In the genomic region with DNA sequence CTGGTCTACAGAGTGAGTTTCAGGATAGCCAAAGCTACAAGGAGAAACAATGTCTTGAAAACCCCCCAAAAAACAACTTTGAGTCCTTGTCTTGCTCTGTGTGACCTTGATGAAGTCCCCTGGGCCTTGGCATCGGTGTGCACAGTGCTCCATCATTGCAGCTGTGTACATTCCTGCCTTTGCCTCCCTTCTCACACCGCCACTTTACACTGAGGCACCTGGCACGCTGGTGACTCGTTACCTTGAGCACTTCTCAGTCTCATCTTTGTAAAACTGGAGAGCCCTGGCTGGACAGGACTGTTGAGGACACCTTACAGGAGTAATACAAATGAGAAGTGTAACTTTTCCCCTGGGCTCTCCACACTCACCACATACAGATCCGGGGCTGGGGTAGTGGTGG, we compare ENCODE assay signal across 10 mouse cellular contexts. TPM values are rescaled to one million over a fixed set of nuclear protein-coding genes. Genes with fewer than 3 reads are reported as not detected.
DNase-seq lines count a peak whose midpoint lies in the region; ATAC-seq and TF ChIP-seq lines count a peak whose summit lies in the region.
"Had no signal": no experiment of that assay in that cellular context is flagged by ENCODE, and none has a peak within 500 bp of the region (broad histone marks: within the 10 kb centered on the region; RNA-seq: fewer than 3 reads in every experiment).

No protein-coding gene starts in this region.

- peaks cover 48% of the 10 kb centered on the region for H3K36me3 ChIP-seq in lung, embryonic 15.5 days
- H3K36me3 ChIP-seq in forebrain, embryonic 12.5 days (replicated peaks) = peaks cover 55% of the 10 kb centered on the region
- peaks cover 55% of the 10 kb centered on the region for H3K36me3 ChIP-seq in limb, embryonic 12.5 days
- peaks cover 52% of the 10 kb centered on the region for H3K36me3 ChIP-seq in neural tube, embryonic 15.5 days
- H3K36me3 ChIP-seq in thymus, adult 2 months (ENCODE audit: control insufficient read depth, insufficient read depth, low read length) = peaks cover 37% of the 10 kb centered on the region

- no peak for TF ChIP-seq CTCF in thymus, adult 2 months (IDR thresholded peaks at IDR 0.05; ENCODE audit: borderline replicate concordance, control insufficient read depth, extremely low read depth, insufficient read depth, low read length, poor library complexity)

- no peak for DNase-seq in lung, adult 18-20 months
- DNase-seq in embryo, embryonic 10 days (ENCODE audit: low spot score) = no peak
- no peak for DNase-seq in thymus, adult 2 months
- DNase-seq: right cerebral cortex, postnatal 14 days had no signal

- WGBS in lung, embryonic 15.5 days = 41% methylated on average over 5 of the region's 5 CpGs
- WGBS in forebrain, embryonic 12.5 days = 80% methylated on average over 5 of the region's 5 CpGs
- 61% methylated on average over 5 of the region's 5 CpGs for WGBS in limb, embryonic 12.5 days
- 76% methylated on average over 5 of the region's 5 CpGs for WGBS in neural tube, embryonic 15.5 days
- WGBS in thymus, adult 2 months = 70% methylated on average over 5 of the region's 5 CpGs

- H3K9ac ChIP-seq in lung, embryonic 15.5 days = no peak overlapping the region; the same call in 1 of the 2 replicates
- peak overlapping the region; percentile 67; the same call in 1 of the 2 replicates for H3K9ac ChIP-seq in forebrain, embryonic 12.5 days
- H3K9ac ChIP-seq in limb, embryonic 12.5 days (replicated peaks) = peak overlapping the region; percentile 53
- H3K9ac ChIP-seq in neural tube, embryonic 15.5 days (replicated peaks) = no peak overlapping the region

- H3K4me2 ChIP-seq in lung, embryonic 15.5 days = peak overlapping the region; percentile 86
- H3K4me2 ChIP-seq in forebrain, embryonic 12.5 days = peak overlapping the region; percentile 89
- peak overlapping the region; percentile 90 for H3K4me2 ChIP-seq in limb, embryonic 12.5 days
- H3K4me2 ChIP-seq in neural tube, embryonic 15.5 days = peak overlapping the region; percentile 96

- peaks cover 17% of the 10 kb centered on the region for H3K4me1 ChIP-seq in lung, embryonic 15.5 days
- H3K4me1 ChIP-seq in forebrain, embryonic 12.5 days = peaks cover 18% of the 10 kb centered on the region
- H3K4me1 ChIP-seq in limb, embryonic 12.5 days (replicated peaks) = peaks cover 18% of the 10 kb centered on the region
- H3K4me1 ChIP-seq in neural tube, embryonic 15.5 days = peaks cover 25% of the 10 kb centered on the region
- peaks cover 13% of the 10 kb centered on the region for H3K4me1 ChIP-seq in thymus, adult 2 months (replicated peaks; ENCODE audit: control insufficient read depth, insufficient read depth, low read length)

- H3K27me3 ChIP-seq in lung, embryonic 15.5 days = no peaks in the 10 kb centered on the region
- H3K27me3 ChIP-seq in forebrain, embryonic 12.5 days = no peaks in the 10 kb centered on the region
- H3K27me3 ChIP-seq in limb, embryonic 12.5 days = no peaks in the 10 kb centered on the region
- H3K27me3 ChIP-seq in neural tube, embryonic 15.5 days (replicated peaks) = no peaks in the 10 kb centered on the region
- no peaks in the 10 kb centered on the region for H3K27me3 ChIP-seq in thymus, adult 2 months (ENCODE audit: control insufficient read depth, insufficient read depth, low read length)

- peak overlapping the region; percentile 72; the same call in 1 of the 2 replicates for H3K27ac ChIP-seq in lung, embryonic 15.5 days
- peak overlapping the region; percentile 84; the same call in 1 of the 2 replicates for H3K27ac ChIP-seq in forebrain, embryonic 12.5 days
- H3K27ac ChIP-seq in limb, embryonic 12.5 days = no peak overlapping the region
- H3K27ac ChIP-seq in neural tube, embryonic 15.5 days (replicated peaks) = no peak overlapping the region
- H3K27ac ChIP-seq in thymus, adult 2 months (ENCODE audit: control insufficient read depth, insufficient read depth, low read length) = no peak overlapping the region

- ATAC-seq in lung, embryonic 15.5 days (ENCODE audit: borderline replicate concordance, extremely low read depth, low FRiP score, low TSS enrichment) = no peak
- no peak for ATAC-seq in forebrain, embryonic 12.5 days (ENCODE audit: low FRiP score)
- no peak for ATAC-seq in limb, embryonic 12.5 days (ENCODE audit: insufficient number of reproducible peaks, insufficient read depth, low FRiP score, low TSS enrichment, low read depth)
- ATAC-seq in neural tube, embryonic 15.5 days (ENCODE audit: low FRiP score) = no peak
- ATAC-seq in inflammation-experienced regulatory T-cells, adult 6 months = no peak

- H3K4me3 ChIP-seq in lung, embryonic 15.5 days = peak overlapping the region; percentile 65; the same call in 1 of the 2 replicates
- H3K4me3 ChIP-seq in forebrain, embryonic 12.5 days (replicated peaks) = peak overlapping the region; percentile 90
- H3K4me3 ChIP-seq in limb, embryonic 12.5 days (replicated peaks) = peak overlapping the region; percentile 84
- H3K4me3 ChIP-seq in neural tube, embryonic 15.5 days (replicated peaks) = peak overlapping the region; percentile 81; the same call in 1 of the 2 replicates
- no peak overlapping the region for H3K4me3 ChIP-seq in thymus, adult 2 months (ENCODE audit: control insufficient read depth, insufficient read depth, low read length)

- no peaks in the 10 kb centered on the region for H3K9me3 ChIP-seq in lung, embryonic 15.5 days
- no peaks in the 10 kb centered on the region for H3K9me3 ChIP-seq in forebrain, embryonic 12.5 days
- H3K9me3 ChIP-seq in limb, embryonic 12.5 days = no peaks in the 10 kb centered on the region
- H3K9me3 ChIP-seq in neural tube, embryonic 15.5 days (replicated peaks) = no peaks in the 10 kb centered on the region

- no peak for TF ChIP-seq POLR2A in thymus, adult 2 months (IDR thresholded peaks at IDR 0.05; ENCODE audit: control insufficient read depth, extremely low read depth, insufficient read depth, low read length, poor library complexity)

RNA-seq across cellular contexts. Expression of gene Ccdc189, which starts 1.2 kb away (rescaled TPM):
- polyA plus RNA-seq in lung, embryonic 15.5 days (2015; fragmentation: Nextera tagmentation; extraction: Ambion mirVana) = 12.8 and 15.7 TPM in 2 replicates
- polyA plus RNA-seq in forebrain, embryonic 12.5 days (2016; fragmentation: Nextera tagmentation; extraction: Ambion mirVana) = 12.7 and 16.3 TPM in 2 replicates
- polyA plus RNA-seq in limb, embryonic 12.5 days (2016; fragmentation: Nextera tagmentation; extraction: Ambion mirVana) = 12.1 and 13.1 TPM in 2 replicates
- polyA plus RNA-seq in neural tube, embryonic 15.5 days (2015; fragmentation: Nextera tagmentation; extraction: Ambion mirVana) = 7.1 and 7.4 TPM in 2 replicates
- polyA plus RNA-seq in inflammation-experienced regulatory T-cells, adult 6 months (2017; shearing (Covaris generic)) = 1 to 10 TPM in 1 of 3 experiments, under 1 TPM in 2; 0.21 to 1.3 (median 0.72) TPM
- polyA plus RNA-seq in thymus, adult 2 months (2012; rRNA removed) = 1.5 and 2.9 TPM in 2 replicates

RNA-seq across cellular contexts. Expression of gene Rnf40, which starts 1.4 kb away (rescaled TPM):
- 46.9 and 49.0 TPM in 2 replicates for polyA plus RNA-seq in lung, embryonic 15.5 days (2015; fragmentation: Nextera tagmentation; extraction: Ambion mirVana)
- 67.7 and 74.1 TPM in 2 replicates for polyA plus RNA-seq in forebrain, embryonic 12.5 days (2016; fragmentation: Nextera tagmentation; extraction: Ambion mirVana)
- polyA plus RNA-seq in limb, embryonic 12.5 days (2016; fragmentation: Nextera tagmentation; extraction: Ambion mirVana) = 61.6 and 66.6 TPM in 2 replicates
- 37.9 and 38.5 TPM in 2 replicates for polyA plus RNA-seq in neural tube, embryonic 15.5 days (2015; fragmentation: Nextera tagmentation; extraction: Ambion mirVana)
- polyA plus RNA-seq in inflammation-experienced regulatory T-cells, adult 6 months (2017; shearing (Covaris generic)) = 10 to 100 TPM; 24.0 to 30.6 (median 29.7) TPM
- polyA plus RNA-seq in thymus, adult 2 months (2012; rRNA removed) = 65.9 and 67.4 TPM in 2 replicates

RNA-seq across cellular contexts. Expression of gene Phkg2, which starts 14.1 kb away (rescaled TPM):
- polyA plus RNA-seq in lung, embryonic 15.5 days (2015; fragmentation: Nextera tagmentation; extraction: Ambion mirVana) = 34.0 and 40.5 TPM in 2 replicates
- 56.6 and 60.7 TPM in 2 replicates for polyA plus RNA-seq in forebrain, embryonic 12.5 days (2016; fragmentation: Nextera tagmentation; extraction: Ambion mirVana)
- 40.4 and 42.2 TPM in 2 replicates for polyA plus RNA-seq in limb, embryonic 12.5 days (2016; fragmentation: Nextera tagmentation; extraction: Ambion mirVana)
- 57.4 and 60.6 TPM in 2 replicates for polyA plus RNA-seq in neural tube, embryonic 15.5 days (2015; fragmentation: Nextera tagmentation; extraction: Ambion mirVana)
- polyA plus RNA-seq in inflammation-experienced regulatory T-cells, adult 6 months (2017; shearing (Covaris generic)) = 100 to 1,000 TPM in 1 of 3 experiments, 10 to 100 TPM in 2; 75.0 to 116 (median 93.2) TPM
- polyA plus RNA-seq in thymus, adult 2 months (2012; rRNA removed) = 193 and 202 TPM in 2 replicates

RNA-seq across cellular contexts. Expression of gene Tmem265, which starts 26.0 kb away (rescaled TPM):
- polyA plus RNA-seq in lung, embryonic 15.5 days (2015; fragmentation: Nextera tagmentation; extraction: Ambion mirVana) = 4.7 and 7.7 TPM in 2 replicates
- 4.2 and 4.7 TPM in 2 replicates for polyA plus RNA-seq in forebrain, embryonic 12.5 days (2016; fragmentation: Nextera tagmentation; extraction: Ambion mirVana)
- polyA plus RNA-seq in limb, embryonic 12.5 days (2016; fragmentation: Nextera tagmentation; extraction: Ambion mirVana) = 5.3 and 8.1 TPM in 2 replicates
- polyA plus RNA-seq in neural tube, embryonic 15.5 days (2015; fragmentation: Nextera tagmentation; extraction: Ambion mirVana) = 6.9 and 7.3 TPM in 2 replicates
- polyA plus RNA-seq in inflammation-experienced regulatory T-cells, adult 6 months (2017; shearing (Covaris generic)) = 10 to 100 TPM; 30.0 to 46.0 (median 34.3) TPM
- polyA plus RNA-seq in thymus, adult 2 months (2012; rRNA removed) = 12.5 and 12.8 TPM in 2 replicates
- polyA plus RNA-seq: cortical plate, adult 2 months had no signal

RNA-seq across cellular contexts. Expression of gene Zfp629, which starts 28.4 kb away (rescaled TPM):
- polyA plus RNA-seq in lung, embryonic 15.5 days (2015; fragmentation: Nextera tagmentation; extraction: Ambion mirVana) = 12.1 and 12.2 TPM in 2 replicates
- polyA plus RNA-seq in forebrain, embryonic 12.5 days (2016; fragmentation: Nextera tagmentation; extraction: Ambion mirVana) = 31.7 and 34.6 TPM in 2 replicates
- polyA plus RNA-seq in limb, embryonic 12.5 days (2016; fragmentation: Nextera tagmentation; extraction: Ambion mirVana) = 26.1 and 30.1 TPM in 2 replicates
- 14.5 and 15.8 TPM in 2 replicates for polyA plus RNA-seq in neural tube, embryonic 15.5 days (2015; fragmentation: Nextera tagmentation; extraction: Ambion mirVana)
- under 1 TPM in 2 of 3 experiments, not detected in 1; 0.74 to 0.92 TPM for polyA plus RNA-seq in inflammation-experienced regulatory T-cells, adult 6 months (2017; shearing (Covaris generic))
- polyA plus RNA-seq in thymus, adult 2 months (2012; rRNA removed) = 27.7 and 33.1 TPM in 2 replicates

Comparison
In these comparisons a context has a peak if more than half of its experiments do, and no peak if none do; other contexts are left out.
1. H3K27ac ChIP-seq: peak in lung, embryonic 15.5 days (single experiment) and forebrain, embryonic 12.5 days (single experiment); none in limb, embryonic 12.5 days (single experiment), neural tube, embryonic 15.5 days (single experiment) and thymus, adult 2 months (single experiment).
2. H3K9ac ChIP-seq: peak in forebrain, embryonic 12.5 days (single experiment) and limb, embryonic 12.5 days (single experiment); none in lung, embryonic 15.5 days (single experiment) and neural tube, embryonic 15.5 days (single experiment).
3. Peak in every context shown above with its lines, with median percentiles within 50 percentile points of each other: H3K4me2 ChIP-seq.